ENCODE assay signal across 10 mouse cellular contexts in the genomic region with DNA sequence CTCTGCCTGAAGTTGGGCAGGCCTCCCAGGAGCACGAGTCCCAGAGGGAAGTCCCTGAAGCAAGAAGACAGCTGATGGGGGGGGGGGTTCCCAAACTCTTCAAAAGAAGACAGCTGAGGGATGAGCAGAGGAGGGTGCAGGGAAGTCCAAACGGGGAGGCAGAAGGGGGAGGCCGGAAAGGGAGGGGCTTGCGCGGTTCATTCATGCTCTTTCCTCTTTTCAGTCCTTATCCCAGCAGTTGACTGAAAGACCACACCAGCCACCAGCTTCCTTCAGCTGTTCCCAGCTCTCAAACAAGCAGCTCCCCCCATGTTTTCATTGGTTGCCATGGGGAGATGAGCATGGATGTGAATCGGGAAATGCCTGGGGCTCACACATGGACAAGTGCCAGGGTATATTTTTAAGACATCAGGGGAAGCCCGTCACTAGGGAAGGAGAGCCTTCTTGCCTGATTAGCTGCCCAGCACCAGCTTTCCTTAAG. TPM values are rescaled to one million over a fixed set of nuclear protein-coding genes. Genes with fewer than 3 reads are reported as not detected.
DNase-seq lines count a peak whose midpoint lies in the region; ATAC-seq and TF ChIP-seq lines count a peak whose summit lies in the region.
"Had no signal": no experiment of that assay in that cellular context is flagged by ENCODE, and none has a peak within 500 bp of the region (broad histone marks: within the 10 kb centered on the region; RNA-seq: fewer than 3 reads in every experiment).

No protein-coding gene starts in this region.

- no peak overlapping the region for H3K27ac ChIP-seq in kidney, adult 2 months (ENCODE audit: insufficient read depth, low read depth, low read length)
- no peak overlapping the region for H3K27ac ChIP-seq in kidney, embryonic 15.5 days
- H3K27ac ChIP-seq in heart, embryonic 15.5 days, result peak overlapping the region; percentile 40
- H3K27ac ChIP-seq: stomach, embryonic 15.5 days had no signal

- no peak for TF ChIP-seq CTCF in kidney, adult 2 months (conservative IDR thresholded peaks at IDR 0.05; ENCODE audit: insufficient read depth, insufficient read length, low read depth, low read length)

- no peak for ATAC-seq in kidney, embryonic 15.5 days (replicated peaks; ENCODE audit: low FRiP score)
- peak; percentile 25; the same call in 1 of the 2 replicates for ATAC-seq in heart, embryonic 15.5 days (replicated peaks; ENCODE audit: insufficient number of reproducible peaks, insufficient read depth, low FRiP score, low read depth)

- H3K4me2 ChIP-seq in kidney, embryonic 15.5 days, result no peak overlapping the region
- 0 out of 2 replicates have a peak overlapping the region, but pooled peaks have one; percentile 0 for H3K4me2 ChIP-seq in heart, embryonic 15.5 days
- H3K4me2 ChIP-seq: stomach, embryonic 15.5 days had no signal

- DNase-seq in kidney, adult 2 months, result peak; percentile 52
- DNase-seq in Muller cell, postnatal 12 days (ENCODE audit: inconsistent ontology term), result peak; percentile 31
- DNase-seq in lung, postnatal 36 days, result peak; percentile 56
- DNase-seq in urinary bladder, postnatal 25 days (ENCODE audit: low spot score), result no peak
- DNase-seq in adrenal gland, adult 8-10 months, result no peak
- DNase-seq in frontal cortex, postnatal 36 days (ENCODE audit: low spot score in 2 of 2), result no peak

- H3K4me3 ChIP-seq in kidney, adult 2 months (ENCODE audit: insufficient read depth, low read depth, low read length), result no peak overlapping the region
- H3K4me3 ChIP-seq in kidney, embryonic 15.5 days (replicated peaks), result no peak overlapping the region
- H3K4me3 ChIP-seq in heart, embryonic 15.5 days, result no peak overlapping the region
- H3K4me3 ChIP-seq: stomach, embryonic 15.5 days had no signal

- no peaks in the 10 kb centered on the region for H3K36me3 ChIP-seq in kidney, adult 2 months (ENCODE audit: control insufficient read depth, insufficient read depth, low read length)
- H3K36me3 ChIP-seq in kidney, embryonic 15.5 days, result no peaks in the 10 kb centered on the region
- H3K36me3 ChIP-seq in heart, embryonic 15.5 days, result no peaks in the 10 kb centered on the region
- H3K36me3 ChIP-seq: stomach, embryonic 15.5 days had no signal

- TF ChIP-seq POLR2A in kidney, adult 2 months (IDR thresholded peaks at IDR 0.05; ENCODE audit: low read depth, low read length), result no peak

- H3K4me1 ChIP-seq in kidney, adult 2 months (ENCODE audit: control insufficient read depth, insufficient read depth, low read length), result peaks cover 10% of the 10 kb centered on the region; the same call in 1 of the 2 replicates
- H3K4me1 ChIP-seq in kidney, embryonic 15.5 days, result peaks cover 22% of the 10 kb centered on the region
- peaks cover 53% of the 10 kb centered on the region for H3K4me1 ChIP-seq in heart, embryonic 15.5 days (replicated peaks)
- H3K4me1 ChIP-seq: stomach, embryonic 15.5 days had no signal

- WGBS in kidney, adult 2 months, result 50% methylated on average over 7 of the region's 7 CpGs
- WGBS in kidney, embryonic 15.5 days, result 59% methylated on average over 7 of the region's 7 CpGs
- 47% methylated on average over 7 of the region's 7 CpGs for WGBS in heart, embryonic 15.5 days

- no peak overlapping the region for H3K9ac ChIP-seq in kidney, embryonic 15.5 days
- no peak overlapping the region for H3K9ac ChIP-seq in heart, embryonic 15.5 days
- H3K9ac ChIP-seq: stomach, embryonic 15.5 days had no signal

- H3K9me3 ChIP-seq in kidney, embryonic 15.5 days (replicated peaks), result no peaks in the 10 kb centered on the region
- no peaks in the 10 kb centered on the region for H3K9me3 ChIP-seq in heart, embryonic 15.5 days (replicated peaks)
- H3K9me3 ChIP-seq: stomach, embryonic 15.5 days had no signal

- H3K27me3 ChIP-seq in kidney, adult 2 months (replicated peaks; ENCODE audit: control insufficient read depth, insufficient read depth, low read length), result no peaks in the 10 kb centered on the region
- H3K27me3 ChIP-seq in kidney, embryonic 15.5 days, result 0 out of 2 replicates have a peak, but pooled peaks cover 3% of the 10 kb centered on the region
- no peaks in the 10 kb centered on the region for H3K27me3 ChIP-seq in heart, embryonic 15.5 days
- H3K27me3 ChIP-seq: stomach, embryonic 15.5 days had no signal

RNA-seq across cellular contexts. Expression of gene Colq, which starts 22.0 kb away (rescaled TPM):
- polyA plus RNA-seq in kidney, adult 2 months (2012; rRNA removed), result 0.27 and 1.2 TPM in 2 replicates
- 2.5 and 2.8 TPM in 2 replicates for polyA plus RNA-seq in kidney, embryonic 15.5 days (2015; fragmentation: Nextera tagmentation; extraction: Ambion mirVana)
- 11.1 and 13.5 TPM in 2 replicates for polyA plus RNA-seq in heart, embryonic 15.5 days (2015; fragmentation: Nextera tagmentation; extraction: Ambion mirVana)
- under 1 TPM in 1 of 4 experiments, not detected in 3; 0.10 TPM for total RNA-seq in adrenal gland, adult 8-10 months (2022)
- total RNA-seq: adrenal gland, postnatal 36 days had no signal

Comparison
In these comparisons a context has a peak if more than half of its experiments do, and no peak if none do; other contexts are left out.
1. DNase-seq: peak in kidney, adult 2 months (single experiment), Muller cell, postnatal 12 days (single experiment) and lung, postnatal 36 days (single experiment); none in urinary bladder, postnatal 25 days (single experiment), adrenal gland, adult 8-10 months (single experiment) and frontal cortex, postnatal 36 days (0 of 2).